Mouse (Mus musculus) liver, embryonic 13.5 days (tissue): ENCODE results near the gene Tm4sf1. TPM values are rescaled to one million over a fixed set of nuclear protein-coding genes. Genes with fewer than 3 reads are reported as not detected.

Source experiments
- ATAC-seq: fragments of 200-750 bp; cut with Nextera tagmentation; 2 replicates; pipeline ENCODE4 v1.8.0; 2017; ENCODE audit warnings: low read depth, mild to moderate bottlenecking, moderate number of reproducible peaks, moderate library complexity
- DNase-seq: peaks from one replicate; pipeline ENCODE4 v3.0.0; 2022
- H3K27ac ChIP-seq: fragments of 300-500 bp; sonication (generic); 2 replicates; pipeline ENCODE4 v1.5.1; 2015; ENCODE audit warnings: moderate library complexity, mild to moderate bottlenecking, inconsistent platforms
- H3K27me3 ChIP-seq: fragments of 300-500 bp; sonication (generic); 2 replicates; pipeline ENCODE4 v1.6.1; 2015; ENCODE audit warnings: mild to moderate bottlenecking, inconsistent platforms
- H3K36me3 ChIP-seq: fragments of 300-500 bp; sonication (generic); 2 replicates; pipeline ENCODE4 v1.6.1; 2015; ENCODE audit warnings: mild to moderate bottlenecking, inconsistent platforms
- H3K4me1 ChIP-seq: fragments of 300-500 bp; sonication (generic); replicated peaks from 2 replicates; pipeline ENCODE4 v1.6.1; 2015; ENCODE audit warnings: inconsistent platforms
- H3K4me2 ChIP-seq: fragments of 300-500 bp; sonication (generic); 2 replicates; pipeline ENCODE4 v1.6.1; 2015; ENCODE audit warnings: inconsistent platforms, mild to moderate bottlenecking, moderate library complexity
- H3K4me3 ChIP-seq: fragments of 300-500 bp; sonication (generic); replicated peaks from 2 replicates; pipeline ENCODE4 v1.5.1; 2015; ENCODE audit warnings: mild to moderate bottlenecking, inconsistent platforms
- H3K9ac ChIP-seq: fragments of 300-500 bp; sonication (generic); 2 replicates; pipeline ENCODE4 v1.6.1; 2015; ENCODE audit warnings: mild to moderate bottlenecking, inconsistent platforms
- H3K9me3 ChIP-seq: fragments of 300-500 bp; sonication (generic); replicated peaks from 2 replicates; pipeline ENCODE4 v1.6.1; 2016; ENCODE audit warnings: inconsistent platforms
- WGBS: fragments of 180-500 bp; shearing (Covaris S2); methylation state at CpG from one replicate; pipeline ENCODE4 v1.1.7; 2015; ENCODE audit not compliant: insufficient replicate concordance; 5-methylcytosine and 5-hydroxymethylcytosine counted together
- polyA plus RNA-seq: library from polyadenylated mRNA; unstranded; fragments of >200 nt; fragmentation: Nextera tagmentation; extraction: Ambion mirVana; gene quantifications from 2 replicates; pipeline ENCODE4 v1.2.1, GENCODE M21; 2015

Tm4sf1 gene
- polyA plus RNA-seq, 1 experiment from 2014 or later = 11.8 TPM

DNA sequence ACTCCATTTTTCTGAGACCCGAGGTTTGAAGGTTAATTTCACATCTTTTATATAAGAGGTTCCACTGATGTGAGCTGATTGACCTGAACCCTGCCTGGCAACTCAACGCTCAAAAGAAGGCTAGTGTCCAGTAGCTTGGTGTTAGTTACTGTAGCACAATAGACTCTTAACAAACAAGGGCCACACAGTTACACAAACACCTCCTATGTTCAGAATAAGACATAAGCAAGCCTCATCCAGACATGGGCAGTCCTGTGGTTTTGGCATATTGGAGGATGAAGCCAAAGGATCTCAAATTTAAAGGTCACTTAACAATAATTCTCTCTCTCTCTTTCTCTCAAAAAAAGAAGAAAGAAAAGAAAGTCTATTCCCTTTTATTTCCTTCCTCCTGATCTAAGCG, 1.7 kb upstream of the Tm4sf1 start:
- no peak for ATAC-seq
- no peaks in the 10 kb centered on the region for H3K9me3 ChIP-seq
- no peak overlapping the region for H3K4me2 ChIP-seq
- no peaks in the 10 kb centered on the region for H3K27me3 ChIP-seq
- 56% methylated on average over 3 of the region's 3 CpGs for WGBS
- H3K36me3 ChIP-seq = no peaks in the 10 kb centered on the region
- DNase-seq = no peak
- H3K4me3 ChIP-seq = no peak overlapping the region
- no peaks in the 10 kb centered on the region for H3K4me1 ChIP-seq
- H3K27ac ChIP-seq = no peak overlapping the region
- no peak overlapping the region for H3K9ac ChIP-seq

DNA sequence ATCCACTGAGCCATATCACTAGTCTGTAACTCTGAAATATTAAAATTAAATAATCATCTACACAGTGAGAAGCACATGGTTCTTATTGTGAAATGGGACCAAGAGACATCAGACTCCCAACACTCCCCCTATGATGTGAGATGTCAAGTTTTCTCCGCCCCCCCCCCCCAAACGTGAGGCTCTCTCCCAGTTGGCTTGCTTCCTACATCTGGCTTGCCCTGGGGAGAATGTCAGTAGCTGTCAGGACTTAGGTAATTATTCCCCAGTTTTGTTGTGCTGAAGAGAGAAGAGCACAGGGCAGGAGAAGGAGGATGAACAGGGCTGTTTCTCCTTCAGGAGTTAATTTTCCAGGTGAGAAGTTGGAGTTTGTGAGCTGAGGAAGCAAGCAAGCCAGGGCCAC, 1.1 kb upstream of the Tm4sf1 start:
- DNase-seq (no peak), ATAC-seq (no peak)
- no peak overlapping the region for H3K27ac ChIP-seq
- no peak overlapping the region for H3K9ac ChIP-seq
- H3K4me2 ChIP-seq = no peak overlapping the region
- H3K9me3 ChIP-seq = no peaks in the 10 kb centered on the region
- H3K4me3 ChIP-seq = no peak overlapping the region
- H3K36me3 ChIP-seq = no peaks in the 10 kb centered on the region
- 40% methylated on average over 2 of the region's 2 CpGs for WGBS
- no peaks in the 10 kb centered on the region for H3K4me1 ChIP-seq
- H3K27me3 ChIP-seq = no peaks in the 10 kb centered on the region

DNA sequence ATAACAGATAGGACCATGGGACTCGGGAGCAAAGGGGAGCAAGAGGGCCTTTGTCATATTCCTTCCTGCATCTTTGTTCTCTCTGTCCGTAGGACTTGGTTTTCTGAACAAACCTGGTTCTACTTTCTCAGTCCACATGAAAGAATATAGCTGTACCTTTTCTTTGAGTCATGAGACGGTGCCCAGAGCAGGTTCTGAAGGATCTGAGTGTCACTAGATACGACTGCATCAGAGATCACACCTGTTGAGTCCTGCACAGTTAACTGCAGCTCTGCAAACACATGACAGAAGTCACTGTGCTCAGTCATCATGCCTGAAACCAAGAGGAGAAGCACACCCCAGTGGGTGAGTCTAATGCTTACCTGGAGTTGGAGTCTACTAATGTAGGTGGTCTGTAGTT, 422 bp downstream of the Tm4sf1 start:
- Histone ChIP-seq H3K9ac (no peak overlapping the region), H3K27me3 (no peaks in the 10 kb centered on the region), H3K4me3 (no peak overlapping the region), H3K36me3 (no peaks in the 10 kb centered on the region), H3K27ac (no peak overlapping the region), H3K4me2 (no peak overlapping the region), H3K4me1 (no peaks in the 10 kb centered on the region), H3K9me3 (no peaks in the 10 kb centered on the region)
- no peak for DNase-seq
- 51% methylated on average over 4 of the region's 4 CpGs for WGBS
- ATAC-seq = no peak

DNA sequence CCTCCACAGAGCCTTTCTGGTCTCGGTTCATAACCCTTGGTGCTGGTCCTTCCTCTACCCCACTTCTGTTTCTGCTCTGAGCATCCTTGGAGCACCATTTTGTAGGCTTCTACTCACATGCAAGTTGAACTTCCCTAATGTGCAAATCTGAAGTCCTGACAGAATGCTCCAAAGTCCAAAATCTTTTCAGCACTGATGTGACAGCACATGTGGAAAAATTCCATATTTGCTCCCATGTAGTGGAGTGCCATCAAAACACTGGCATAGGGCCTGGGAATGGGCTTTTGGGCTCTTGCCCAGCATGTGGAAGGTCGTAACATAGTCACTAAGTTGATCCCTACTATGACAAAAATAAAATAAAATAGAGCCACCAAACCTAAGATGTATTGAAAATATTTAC, 3.8 kb downstream of the Tm4sf1 start:
- Histone ChIP-seq H3K27me3 (no peaks in the 10 kb centered on the region), H3K36me3 (no peaks in the 10 kb centered on the region), H3K9ac (no peak overlapping the region), H3K27ac (no peak overlapping the region), H3K4me2 (no peak overlapping the region), H3K4me1 (no peaks in the 10 kb centered on the region), H3K9me3 (no peaks in the 10 kb centered on the region), H3K4me3 (no peak overlapping the region)
- no peak for DNase-seq
- no peak for ATAC-seq
- 51% methylated on average over 2 of the region's 2 CpGs for WGBS

DNA sequence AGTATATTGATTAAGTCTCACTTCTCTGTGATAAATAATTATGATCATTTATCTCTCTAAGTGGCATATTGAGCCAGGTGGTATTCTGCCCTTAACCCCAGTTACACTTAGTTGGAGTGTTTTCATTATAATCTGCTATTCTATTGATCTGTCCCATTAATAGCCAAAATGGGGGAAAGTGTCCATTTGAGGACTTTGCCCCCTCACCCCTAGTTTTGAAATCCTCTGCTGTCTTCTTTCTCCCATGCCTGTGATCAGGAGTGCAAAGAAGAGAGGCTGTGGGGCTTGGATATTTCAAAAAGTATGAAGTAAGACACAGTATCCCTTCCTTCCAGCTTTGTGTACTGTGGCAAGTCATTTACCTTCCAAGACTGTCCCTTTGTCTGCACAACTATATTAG, 5.2 kb downstream of the Tm4sf1 start:
- H3K4me2 ChIP-seq = no peak overlapping the region
- DNase-seq = no peak
- no peak overlapping the region for H3K27ac ChIP-seq
- no peaks in the 10 kb centered on the region for H3K9me3 ChIP-seq
- ATAC-seq = no peak
- no peaks in the 10 kb centered on the region for H3K27me3 ChIP-seq
- H3K36me3 ChIP-seq = no peaks in the 10 kb centered on the region
- no peak overlapping the region for H3K9ac ChIP-seq
- no peak overlapping the region for H3K4me3 ChIP-seq
- H3K4me1 ChIP-seq = no peaks in the 10 kb centered on the region

DNA sequence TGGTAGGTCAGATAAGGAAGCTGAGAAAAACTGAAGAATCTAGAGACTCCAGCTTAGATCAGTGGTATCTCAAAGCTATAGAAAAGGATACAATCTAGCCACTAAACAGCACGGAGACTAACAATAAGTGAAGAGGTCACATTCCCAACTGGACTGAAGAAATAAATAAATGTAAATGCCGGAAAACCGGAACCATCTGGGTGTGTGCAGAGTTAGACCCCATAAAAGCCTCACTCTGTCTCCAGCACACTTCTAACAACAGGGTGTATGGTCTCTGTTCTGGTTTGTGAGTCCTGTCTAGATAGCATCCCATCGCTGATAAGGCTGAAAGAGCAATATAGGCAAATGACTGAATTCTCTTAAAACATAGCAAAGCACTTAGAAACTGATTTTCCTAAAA, 6.2 kb downstream of the Tm4sf1 start:
- H3K4me1 ChIP-seq = no peaks in the 10 kb centered on the region
- no peaks in the 10 kb centered on the region for H3K27me3 ChIP-seq
- ATAC-seq (no peak), DNase-seq (no peak)
- H3K27ac ChIP-seq = no peak overlapping the region
- 70% methylated on average over 4 of the region's 4 CpGs for WGBS
- no peak overlapping the region for H3K4me3 ChIP-seq
- no peaks in the 10 kb centered on the region for H3K36me3 ChIP-seq
- no peaks in the 10 kb centered on the region for H3K9me3 ChIP-seq
- no peak overlapping the region for H3K9ac ChIP-seq
- no peak overlapping the region for H3K4me2 ChIP-seq

DNA sequence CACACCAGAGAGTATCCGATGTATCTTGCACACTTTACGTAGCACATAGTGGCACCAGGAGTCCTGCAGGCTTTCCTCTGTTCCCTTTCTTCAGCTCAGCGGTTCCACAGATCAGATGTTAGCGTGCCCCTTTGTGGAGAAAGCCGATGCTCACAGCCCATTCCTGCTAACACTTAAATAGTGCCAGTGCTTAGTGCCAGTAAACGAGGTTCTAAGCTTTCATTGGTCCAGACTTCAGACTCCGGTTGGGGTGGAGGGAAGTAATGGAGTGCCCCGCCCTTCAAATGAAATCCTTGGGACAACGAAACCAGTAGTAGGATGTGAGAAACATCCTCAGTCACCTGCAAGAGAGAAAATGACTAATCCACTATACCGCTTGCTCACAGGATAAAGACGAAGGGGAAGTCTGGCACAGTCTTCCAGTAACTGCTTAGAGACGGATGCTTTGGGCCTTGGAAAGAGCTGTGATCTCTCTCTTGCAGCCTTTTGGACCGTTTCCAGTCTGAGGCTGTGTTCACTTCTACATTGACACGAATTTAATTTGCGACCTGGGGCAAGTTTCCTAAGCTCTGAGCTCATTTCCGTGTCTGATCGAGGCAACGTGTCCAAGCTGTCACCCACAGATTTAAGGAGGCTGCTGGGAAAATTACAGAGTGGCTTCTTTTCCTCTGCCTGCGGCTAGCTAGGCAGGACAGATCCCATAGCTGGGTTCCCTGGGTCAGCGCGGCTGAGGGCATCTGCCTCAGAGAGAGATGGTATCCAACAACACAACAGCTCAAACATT, 6.9 kb downstream of the Tm4sf1 start:
- no peak for DNase-seq
- peak overlapping the region; percentile 39 for H3K27ac ChIP-seq
- H3K9ac ChIP-seq = no peak overlapping the region
- no peaks in the 10 kb centered on the region for H3K27me3 ChIP-seq
- no peak overlapping the region for H3K4me2 ChIP-seq
- no peak for ATAC-seq
- no peak overlapping the region for H3K4me3 ChIP-seq
- H3K4me1 ChIP-seq = no peaks in the 10 kb centered on the region
- WGBS = 61% methylated on average over 21 of the region's 21 CpGs
- no peaks in the 10 kb centered on the region for H3K9me3 ChIP-seq
- H3K36me3 ChIP-seq = no peaks in the 10 kb centered on the region

DNA sequence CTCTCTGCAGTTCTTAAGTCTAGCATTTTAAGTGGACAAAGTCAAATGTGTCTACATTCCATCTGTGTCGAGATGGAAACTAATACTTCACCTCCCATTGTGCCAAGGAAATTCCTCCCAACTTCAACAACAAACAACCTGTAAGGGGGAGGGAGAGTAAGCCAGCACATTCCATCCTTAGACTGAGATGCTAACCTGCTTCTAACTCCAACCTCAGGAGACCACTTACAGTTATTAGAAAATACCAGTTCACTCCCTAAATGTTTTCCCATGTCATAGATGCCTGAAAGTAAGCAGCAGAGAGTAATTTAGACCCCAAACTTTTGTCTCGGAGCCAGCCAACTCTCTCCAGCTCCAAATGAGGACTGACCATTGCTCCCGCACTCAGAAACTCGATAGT, 7.9 kb downstream of the Tm4sf1 start:
- Histone ChIP-seq H3K9me3 (no peaks in the 10 kb centered on the region), H3K27me3 (no peaks in the 10 kb centered on the region), H3K4me3 (no peak overlapping the region), H3K4me2 (no peak overlapping the region), H3K4me1 (no peaks in the 10 kb centered on the region), H3K9ac (no peak overlapping the region), H3K27ac (no peak overlapping the region), H3K36me3 (no peaks in the 10 kb centered on the region)
- 58% methylated on average over 4 of the region's 4 CpGs for WGBS
- DNase-seq = no peak
- ATAC-seq = no peak

DNA sequence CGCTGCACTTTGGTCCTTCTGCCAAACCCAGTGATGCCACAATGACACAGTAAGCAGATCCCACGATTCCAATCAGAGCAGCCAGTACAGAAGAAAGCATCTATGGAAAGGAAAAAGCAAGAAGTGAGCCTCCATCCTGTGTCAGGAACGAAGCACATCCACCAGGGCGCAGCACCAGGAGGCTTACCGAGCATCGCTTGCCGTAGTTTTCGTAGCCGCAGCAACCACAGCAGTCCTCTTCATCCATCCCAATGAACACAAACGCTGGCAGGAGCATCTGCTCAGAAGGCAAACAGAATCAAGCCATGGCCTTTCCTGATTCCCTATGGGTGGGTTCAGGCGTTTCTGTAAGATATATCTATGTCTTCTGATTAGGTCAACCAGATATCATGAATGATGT, 9.0 kb downstream of the Tm4sf1 start:
- no peak overlapping the region for H3K4me3 ChIP-seq
- WGBS = 70% methylated on average over 11 of the region's 11 CpGs
- H3K9ac ChIP-seq = no peak overlapping the region

DNA sequence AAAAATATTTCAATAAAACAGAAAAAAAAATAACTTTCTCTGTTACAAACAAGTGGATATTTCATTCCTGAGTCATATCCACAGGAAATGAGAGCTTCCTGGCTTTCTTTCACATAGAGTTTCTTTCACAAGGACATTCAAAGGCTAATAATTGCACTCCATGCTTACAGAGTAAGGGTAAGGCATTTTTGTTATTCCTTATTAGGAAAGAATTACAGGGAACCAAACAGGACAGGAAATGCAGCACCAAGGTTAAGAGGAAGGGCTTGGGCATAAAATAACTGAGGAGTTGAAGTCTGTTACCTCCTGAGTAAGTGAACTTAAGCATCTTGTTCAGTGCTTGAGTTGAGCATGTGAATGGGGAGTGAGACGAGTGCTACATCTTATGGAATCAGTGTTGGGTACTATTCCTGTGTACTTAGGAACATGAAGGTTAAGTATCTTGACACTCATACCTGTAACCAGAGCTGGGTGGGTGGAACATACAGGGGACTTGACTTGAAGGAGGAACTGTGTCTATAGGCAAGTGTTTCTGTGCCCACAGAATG, 12.8 kb downstream of the Tm4sf1 start:
- Histone ChIP-seq H3K27ac (no peak overlapping the region), H3K4me1 (peaks cover 5% of the 10 kb centered on the region; the same call in 1 of the 2 replicates), H3K9ac (no peak overlapping the region), H3K4me2 (no peak overlapping the region), H3K9me3 (no peaks in the 10 kb centered on the region), H3K36me3 (no peaks in the 10 kb centered on the region), H3K27me3 (no peaks in the 10 kb centered on the region), H3K4me3 (no peak overlapping the region)
- no peak for DNase-seq
- no peak for ATAC-seq
- 44% methylated on average over 1 of the region's 1 CpGs for WGBS

More for the DNA sequence above, 9.0 kb downstream of the Tm4sf1 start:
- DNase-seq (no peak), ATAC-seq (no peak)
- Histone ChIP-seq H3K27ac (no peak overlapping the region), H3K27me3 (no peaks in the 10 kb centered on the region), H3K36me3 (no peaks in the 10 kb centered on the region), H3K9me3 (no peaks in the 10 kb centered on the region), H3K4me1 (peaks cover 5% of the 10 kb centered on the region; the same call in 1 of the 2 replicates), H3K4me2 (no peak overlapping the region)

DNA sequence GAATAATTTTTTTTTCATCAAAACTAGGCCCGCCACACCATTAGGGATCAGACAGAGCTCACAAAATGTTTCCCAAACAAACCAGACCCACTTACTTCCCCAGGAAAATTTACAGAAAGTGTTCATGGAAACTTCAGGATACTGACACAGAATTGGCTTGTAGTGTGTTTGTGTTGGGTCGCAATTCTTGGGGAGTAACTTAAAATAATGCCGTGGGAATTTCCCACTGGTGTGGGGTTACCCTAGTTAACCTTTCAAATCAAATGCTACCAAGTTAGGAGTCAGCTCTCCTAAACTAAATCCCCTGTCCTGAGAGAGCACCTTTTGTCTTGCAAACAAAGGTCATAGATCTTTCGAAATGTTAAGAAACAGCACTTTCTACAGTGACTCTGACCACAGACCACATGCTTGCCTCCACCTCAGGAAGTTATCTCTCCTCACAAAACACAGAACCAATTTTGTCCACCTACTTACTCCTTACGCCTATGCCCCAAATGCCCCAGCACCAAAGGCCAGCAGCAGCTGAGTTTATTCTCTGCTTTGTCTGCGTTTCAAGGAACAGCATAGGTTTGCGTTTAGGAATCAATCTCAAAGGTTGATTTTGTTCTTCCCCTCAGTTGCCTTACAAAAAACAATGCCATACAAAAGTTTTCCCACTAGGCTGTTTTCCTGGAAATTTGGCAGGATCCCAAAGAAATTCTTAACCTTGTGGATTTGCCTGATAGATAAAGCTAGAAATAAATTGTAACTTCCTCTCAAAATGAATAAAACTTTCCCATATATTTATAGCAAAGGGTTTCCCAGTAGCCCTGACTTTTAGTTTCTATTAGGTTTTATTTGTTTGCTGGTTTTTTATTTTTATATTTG, 13.7 kb downstream of the Tm4sf1 start:
- H3K36me3 ChIP-seq = no peaks in the 10 kb centered on the region
- WGBS = 25% methylated on average over 7 of the region's 7 CpGs
- ATAC-seq (no peak), DNase-seq (no peak)
- no peaks in the 10 kb centered on the region for H3K27me3 ChIP-seq
- no peaks in the 10 kb centered on the region for H3K9me3 ChIP-seq
- H3K4me3 ChIP-seq = no peak overlapping the region
- no peak overlapping the region; the same call in 1 of the 2 replicates for H3K27ac ChIP-seq
- H3K9ac ChIP-seq = no peak overlapping the region
- no peak overlapping the region for H3K4me2 ChIP-seq
- H3K4me1 ChIP-seq = peaks cover 5% of the 10 kb centered on the region; the same call in 1 of the 2 replicates
